Mouse (Mus musculus) G1E (cell line): ENCODE data around the gene Hist1h3b.

Experiments
- CTCF ChIP-seq: IDR thresholded peaks from 2 replicates; pipeline ENCODE4 v1.5.1; 2012; ENCODE audit warnings: low read depth, low read length, inconsistent platforms, mixed read lengths
- POLR2AphosphoS5 ChIP-seq: IDR thresholded peaks from 2 replicates; pipeline ENCODE4 v1.6.1; 2012; ENCODE audit warnings: low read depth, low read length, inconsistent platforms; ENCODE audit not compliant: insufficient replicate concordance

DNA sequence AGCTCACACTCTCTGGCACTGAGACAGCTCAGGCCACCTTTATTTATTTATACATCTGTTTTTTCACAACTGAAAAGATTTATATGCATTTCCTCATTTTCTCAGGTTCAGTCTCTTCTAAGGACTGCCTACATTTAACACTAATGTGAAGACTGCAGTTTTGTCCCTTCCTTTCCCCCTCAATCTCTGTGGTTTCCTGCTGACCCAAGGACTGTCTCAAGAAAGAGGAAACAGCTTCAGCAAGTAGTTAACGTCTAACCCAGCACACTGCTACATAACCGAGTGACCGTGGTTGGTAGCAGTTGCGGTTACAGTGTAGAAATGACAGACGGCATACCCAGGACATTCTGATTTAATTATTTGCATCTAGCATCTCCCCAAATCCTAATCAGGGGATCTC lies 47.3 kb downstream of the Hist1h3b start:
- TF ChIP-seq CTCF = no peak
- TF ChIP-seq POLR2AphosphoS5 = no peak
